Mouse (Mus musculus) ovary, postnatal 10 days (tissue): ENCODE data around the gene Rln3.

Experiments used
- DNase-seq: peaks from one replicate; pipeline ENCODE4 v3.0.0; 2022; ENCODE audit warnings: low spot score

The Rln3 gene

DNA sequence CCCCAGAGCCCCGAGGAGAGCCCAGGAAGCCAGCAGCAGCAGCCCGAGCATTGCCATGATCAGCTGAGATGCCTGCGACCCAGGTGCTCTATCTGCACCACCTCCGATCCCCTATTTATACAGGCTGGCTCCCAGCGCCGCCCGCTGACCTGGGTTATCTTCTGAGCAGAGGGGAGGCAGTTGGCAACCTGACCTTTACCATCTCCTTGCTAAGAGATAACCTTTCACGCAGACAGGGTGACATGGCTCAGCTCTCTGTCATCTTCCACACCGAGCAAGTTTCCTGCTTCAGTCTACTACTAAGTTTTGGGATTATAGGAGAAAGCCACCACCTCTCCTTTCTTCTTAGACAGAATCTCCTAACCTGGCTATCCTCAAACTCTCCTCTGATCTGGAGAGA, at the start of gene Rln3:
Rln3 (minus strand) TSS at position 101 of the 400 bp plus-strand sequence.
- no peak for DNase-seq

DNA sequence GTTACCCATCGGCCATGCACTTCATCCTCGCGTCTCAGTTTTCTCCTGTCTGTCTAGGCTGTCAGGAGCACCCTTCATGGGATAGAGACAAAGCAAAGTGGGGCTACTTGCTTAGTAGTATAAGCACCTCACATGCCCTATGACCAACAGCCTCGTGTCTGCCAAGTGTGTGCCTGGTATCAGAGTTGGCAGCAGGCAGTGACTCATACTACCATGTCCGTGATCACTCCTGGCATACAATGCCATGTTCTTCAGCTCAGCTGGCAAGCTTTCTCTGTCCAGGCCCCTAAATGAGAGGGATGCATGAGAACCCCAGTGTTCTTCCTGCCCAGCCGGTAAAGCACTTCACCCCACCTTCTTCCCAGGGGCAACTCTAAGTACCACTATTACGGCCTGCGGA, 45.8 kb upstream of the Rln3 start:
- no peak for DNase-seq

DNA sequence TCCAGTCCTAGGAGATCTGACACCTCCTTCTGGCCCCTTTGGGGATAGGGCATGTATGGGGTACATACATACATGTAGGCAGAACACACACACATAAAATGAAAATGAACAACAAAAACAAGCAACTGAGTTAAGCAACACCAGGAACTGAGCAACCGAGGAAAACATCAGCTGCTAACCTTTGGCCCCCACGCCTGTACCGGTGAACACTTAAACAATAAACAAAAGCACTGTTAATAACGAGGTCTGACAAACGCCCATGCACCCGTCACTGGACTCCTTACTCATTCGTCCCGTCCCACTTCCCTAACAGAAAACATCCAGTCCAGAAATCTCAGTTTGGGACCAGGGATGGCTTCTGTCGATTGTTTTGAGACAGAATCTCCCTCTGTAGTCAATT, 44.5 kb upstream of the Rln3 start:
- no peak for DNase-seq

DNA sequence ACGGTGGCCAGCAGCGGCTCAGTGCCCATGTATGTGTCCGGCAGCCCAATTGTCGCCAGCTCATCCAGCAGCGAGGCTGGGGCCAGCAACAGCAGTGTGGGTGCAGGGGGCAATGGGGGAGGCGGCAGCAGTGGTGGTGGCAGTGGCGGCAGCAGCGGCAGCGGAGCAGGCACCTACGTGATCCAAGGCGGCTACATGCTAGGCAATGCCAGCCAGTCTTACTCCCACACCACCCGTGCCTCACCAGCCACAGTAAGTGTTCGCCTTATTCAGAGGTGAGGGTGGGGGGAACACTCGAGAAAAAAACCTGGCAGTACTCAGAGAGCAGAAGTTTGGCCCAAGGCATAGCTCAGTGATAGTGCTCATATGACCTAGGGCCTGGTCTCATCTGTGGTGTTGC, 43.0 kb upstream of the Rln3 start:
- DNase-seq = no peak

DNA sequence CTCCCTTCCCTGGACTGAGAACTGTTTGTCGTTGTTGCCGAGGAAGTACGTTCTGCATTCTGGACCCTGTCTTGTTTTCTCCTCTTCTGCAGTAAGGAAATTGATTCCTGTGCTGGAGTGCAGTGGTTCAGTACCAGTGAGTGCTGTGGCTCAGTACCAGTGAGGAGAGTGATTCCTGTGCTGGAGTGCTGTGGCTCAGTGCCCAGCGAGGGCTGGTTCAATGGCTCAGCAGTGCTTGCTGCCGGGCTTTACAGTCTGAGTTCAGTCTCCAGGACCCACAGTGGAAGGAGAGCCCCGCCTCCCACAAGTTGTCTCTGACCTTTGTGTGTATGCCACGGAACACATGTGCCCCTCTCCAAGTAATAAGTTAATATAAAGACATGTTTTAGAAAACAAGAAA, 42.4 kb upstream of the Rln3 start:
- no peak for DNase-seq

DNA sequence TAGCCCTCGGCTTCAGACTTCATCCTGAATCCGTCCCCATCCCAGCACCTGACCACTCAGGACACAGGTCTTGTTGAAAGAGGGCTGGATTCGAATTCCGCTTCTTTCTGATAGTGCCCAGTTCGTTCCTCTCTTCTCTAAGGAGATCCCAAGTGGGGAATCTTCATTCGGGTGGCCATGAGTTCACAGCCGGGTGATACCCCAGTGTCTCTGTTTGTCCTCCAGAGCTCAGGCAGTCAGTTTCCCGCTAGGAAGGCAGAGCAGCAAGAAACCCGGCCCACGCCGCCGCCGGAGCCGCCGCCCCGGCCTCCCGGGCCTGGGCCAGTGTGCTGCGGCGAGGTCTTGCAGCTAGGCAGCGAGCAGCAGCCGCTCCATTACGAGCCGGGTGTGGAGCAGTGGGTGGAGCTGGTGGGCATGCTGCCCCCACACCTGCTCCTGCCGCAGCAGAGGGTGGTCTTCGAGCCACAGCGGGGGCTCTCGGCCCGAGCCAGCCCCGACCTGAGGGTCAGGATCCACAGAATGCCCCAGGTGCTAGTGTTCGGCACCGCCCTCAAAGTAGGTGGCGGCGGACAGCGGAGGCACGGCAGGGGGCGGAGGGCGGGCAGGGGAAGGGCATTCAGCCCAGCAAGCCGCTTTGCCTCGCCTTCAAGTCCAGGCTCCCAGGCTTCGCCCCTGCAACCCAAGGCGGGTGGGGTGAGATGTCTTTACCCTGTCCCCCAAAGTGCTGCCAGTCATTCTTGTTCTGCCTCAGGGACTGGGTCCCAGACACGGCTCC, 39.7 kb upstream of the Rln3 start:
- no peak for DNase-seq

DNA sequence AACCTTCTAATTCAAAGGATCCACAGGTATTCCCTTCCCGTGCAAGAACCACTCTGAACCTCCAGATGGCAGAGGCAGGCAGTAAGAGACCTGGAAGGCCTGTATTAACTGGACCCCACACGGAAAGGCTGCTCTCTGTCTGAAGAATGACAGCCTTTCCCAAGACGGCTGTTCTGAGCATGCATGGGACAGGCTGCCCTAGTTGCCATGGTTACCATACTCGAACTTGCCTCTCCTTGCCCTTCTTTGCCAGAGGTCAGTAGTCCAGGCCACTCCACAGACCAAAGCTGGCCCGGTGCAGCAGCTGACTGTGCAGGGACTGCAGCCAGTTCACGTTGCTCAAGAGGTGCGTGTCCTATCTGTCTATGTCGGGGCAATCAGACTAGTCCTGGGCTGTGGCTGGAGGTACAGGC, 39.0 kb upstream of the Rln3 start:
- DNase-seq = no peak

DNA sequence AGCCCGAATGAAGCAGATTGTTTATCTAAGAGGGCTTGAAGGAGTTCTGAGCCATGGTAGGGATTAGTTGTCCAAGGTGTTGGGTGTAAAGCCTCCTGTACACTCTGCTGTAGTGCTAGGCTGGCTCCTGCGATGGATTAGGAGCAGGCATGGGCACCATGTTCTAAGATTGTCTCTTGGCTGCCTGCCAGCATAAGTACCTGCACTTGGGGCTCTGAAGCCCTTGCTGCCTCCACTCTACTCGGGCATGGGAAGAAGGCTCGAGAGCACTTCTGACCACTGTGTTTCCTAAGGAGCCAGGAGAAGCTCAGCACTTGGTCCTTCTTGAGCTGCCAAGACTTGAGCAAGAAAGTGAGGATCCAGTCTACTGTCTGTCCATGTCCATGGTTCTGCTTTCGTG, 34.4 kb upstream of the Rln3 start:
- DNase-seq = no peak

DNA sequence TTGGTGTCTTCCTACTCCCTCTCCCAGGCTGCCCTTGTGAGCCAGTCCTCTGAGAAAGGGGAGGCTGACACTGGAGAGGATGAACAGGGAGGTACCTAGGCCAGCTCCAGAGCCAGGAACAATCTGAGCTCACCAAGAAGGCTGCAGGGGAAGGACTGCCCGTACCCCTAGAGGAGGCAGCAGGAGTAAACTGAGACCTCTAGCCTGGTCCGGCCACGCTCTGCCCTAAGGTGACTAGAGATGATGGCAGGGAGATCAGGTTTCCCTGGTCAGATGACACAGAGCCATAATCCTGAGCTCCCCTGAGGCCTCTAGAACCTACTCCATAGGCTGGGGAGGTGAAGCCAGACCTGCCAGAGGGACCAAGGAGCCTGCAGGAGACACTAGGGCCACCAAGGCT, 32.0 kb upstream of the Rln3 start:
- no peak for DNase-seq

DNA sequence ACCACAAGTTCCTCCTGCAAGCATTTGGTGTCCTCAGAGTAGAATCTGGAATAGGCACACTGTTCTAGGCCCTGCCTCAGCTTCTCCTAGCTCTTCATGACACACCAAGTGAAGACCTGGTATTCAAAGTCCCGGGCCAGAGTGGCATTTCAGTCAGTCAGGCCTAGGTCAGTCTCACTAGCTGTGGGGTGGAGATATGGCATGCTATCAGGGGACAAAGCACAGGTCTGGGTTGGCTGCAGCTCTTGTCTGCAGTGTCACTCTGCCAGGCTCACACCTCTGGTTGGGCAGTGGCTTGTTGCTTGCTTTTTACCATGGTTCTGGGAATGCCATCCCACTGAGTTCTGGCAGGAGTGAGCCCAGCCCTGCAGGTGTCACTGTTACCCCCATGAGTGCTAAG, 31.6 kb upstream of the Rln3 start:
- DNase-seq = no peak

DNA sequence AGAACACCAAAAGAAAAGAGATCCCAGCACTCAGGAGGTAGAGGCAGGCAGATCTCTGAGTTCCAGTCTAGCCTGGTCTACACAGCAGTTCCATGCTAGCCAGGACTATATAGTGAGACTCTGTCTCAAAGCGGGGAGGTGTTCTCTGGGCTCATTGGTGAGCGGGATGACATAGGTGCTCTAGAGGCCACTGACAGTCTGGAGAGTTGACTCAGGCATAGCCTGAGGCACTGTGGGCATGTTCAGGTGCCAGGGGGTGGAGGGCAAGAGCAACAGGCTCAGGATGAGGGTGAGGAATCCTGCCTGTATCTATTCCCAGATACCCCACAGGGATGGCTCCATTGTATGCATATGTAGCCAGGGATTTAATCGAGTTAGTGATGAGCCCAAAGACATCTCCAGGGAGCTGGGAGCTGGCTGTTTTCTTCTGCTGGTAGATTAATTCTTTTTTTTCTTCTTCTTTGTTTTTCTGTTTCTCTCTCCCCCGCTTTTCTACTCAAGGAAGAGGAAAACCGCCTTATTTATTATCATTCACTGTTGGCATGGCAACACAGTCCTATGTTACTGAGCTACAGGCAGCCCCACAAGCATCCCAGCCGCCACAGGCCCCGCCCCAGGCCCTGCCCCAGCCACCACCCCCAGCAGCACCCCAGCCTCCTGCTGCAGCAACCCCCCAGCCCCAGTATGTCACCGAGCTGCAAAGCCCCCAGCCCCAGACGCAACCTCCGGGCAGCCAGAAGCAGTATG, 28.6 kb upstream of the Rln3 start:
- no peak for DNase-seq

DNA sequence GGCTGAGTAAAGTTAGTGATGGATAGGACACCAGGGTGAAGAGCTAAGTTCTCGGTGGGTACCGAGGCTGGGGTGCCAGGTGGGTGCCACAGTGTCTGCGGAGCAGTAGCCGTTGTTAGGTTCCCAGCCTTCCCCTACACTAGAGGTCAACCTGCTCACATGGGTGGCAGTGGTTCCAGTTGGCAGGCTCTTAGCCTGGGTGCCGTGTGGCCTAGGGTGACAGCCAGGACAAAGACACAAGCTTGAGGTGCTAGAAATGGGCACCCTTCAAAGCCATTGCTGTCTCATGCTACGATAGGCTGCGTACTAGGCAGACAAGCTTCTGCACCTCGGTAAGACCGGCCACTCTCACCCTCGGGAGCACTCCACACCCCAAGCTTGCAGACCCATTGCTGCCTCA, 27.5 kb upstream of the Rln3 start:
- no peak for DNase-seq

DNA sequence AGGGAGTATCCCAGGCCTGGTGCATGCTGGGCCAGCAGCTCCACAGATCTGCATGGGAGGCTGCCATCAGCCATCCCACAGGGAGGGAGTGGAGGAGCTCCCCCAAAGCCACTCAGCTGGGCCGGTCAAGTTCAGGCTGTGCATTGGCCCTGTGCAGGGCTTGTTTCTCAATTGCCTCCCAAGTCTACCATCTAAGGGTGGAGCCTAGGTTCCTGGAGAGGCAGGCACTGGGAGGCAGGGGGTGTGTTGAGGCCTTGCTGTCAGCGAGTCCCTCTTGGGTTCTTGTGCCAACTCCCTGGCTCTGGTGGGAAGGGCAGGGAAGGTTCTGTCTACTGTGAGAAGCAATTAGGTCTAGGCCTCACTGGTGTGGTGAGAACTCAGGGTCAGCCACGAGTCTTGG, 27.1 kb upstream of the Rln3 start:
- DNase-seq = no peak

DNA sequence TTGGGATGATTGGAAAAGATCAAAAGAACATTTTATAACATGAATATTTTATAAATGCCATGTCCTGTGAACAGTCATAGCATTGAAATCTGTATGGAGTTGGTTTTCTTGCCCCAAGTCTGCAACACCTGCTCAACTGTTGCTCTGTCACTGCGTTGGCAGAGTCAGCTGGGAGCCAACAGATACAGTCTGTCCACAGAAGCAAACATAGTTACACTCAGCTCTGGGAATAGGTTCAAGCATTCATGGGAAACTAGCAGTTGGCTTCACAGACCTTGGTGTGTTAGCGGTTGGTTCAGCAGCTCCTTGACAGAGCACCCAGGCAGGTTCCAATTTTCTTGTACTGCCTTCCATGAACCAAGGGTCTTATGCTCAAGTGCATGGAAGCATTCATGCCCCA, 25.9 kb upstream of the Rln3 start:
- DNase-seq = no peak

DNA sequence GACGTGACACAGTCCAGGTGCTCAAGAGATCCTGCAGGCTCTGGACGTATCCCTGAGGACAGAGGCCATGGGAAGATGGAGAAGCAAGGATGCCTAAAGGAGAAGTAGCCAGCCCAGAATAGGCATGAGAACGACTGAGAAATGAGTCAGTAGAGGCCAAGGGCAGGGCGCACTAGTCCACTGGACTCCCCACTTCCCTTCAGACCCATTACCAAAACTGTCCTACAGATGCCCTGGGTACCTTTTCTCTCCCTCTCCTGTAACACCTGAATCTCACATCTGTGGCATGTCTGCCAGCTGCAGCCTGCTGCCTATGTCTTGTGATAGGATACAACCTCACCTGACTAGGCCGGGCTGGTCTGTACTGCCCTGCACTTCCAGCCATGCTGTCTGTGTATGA, 25.4 kb upstream of the Rln3 start:
- DNase-seq = no peak

DNA sequence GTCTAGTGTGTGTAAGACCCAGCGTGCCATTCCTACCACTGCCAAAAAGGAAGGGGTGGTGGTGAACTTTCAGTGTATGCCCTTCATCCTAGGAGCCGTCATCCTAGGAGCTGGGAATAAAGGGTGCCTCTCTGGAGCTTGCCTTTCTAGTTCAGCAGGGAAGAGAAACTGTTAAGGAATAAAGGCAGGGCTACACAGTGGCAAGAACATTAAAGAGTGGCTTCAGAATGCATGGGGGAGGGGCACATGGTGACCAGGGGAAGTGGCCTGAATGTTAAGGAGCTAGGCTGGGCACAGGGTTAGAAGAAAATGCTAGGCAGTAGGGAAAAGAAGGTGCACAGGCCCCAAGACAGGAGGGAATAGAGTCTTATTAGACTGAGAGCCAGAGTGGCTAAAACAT, 24.9 kb upstream of the Rln3 start:
- DNase-seq = no peak

DNA sequence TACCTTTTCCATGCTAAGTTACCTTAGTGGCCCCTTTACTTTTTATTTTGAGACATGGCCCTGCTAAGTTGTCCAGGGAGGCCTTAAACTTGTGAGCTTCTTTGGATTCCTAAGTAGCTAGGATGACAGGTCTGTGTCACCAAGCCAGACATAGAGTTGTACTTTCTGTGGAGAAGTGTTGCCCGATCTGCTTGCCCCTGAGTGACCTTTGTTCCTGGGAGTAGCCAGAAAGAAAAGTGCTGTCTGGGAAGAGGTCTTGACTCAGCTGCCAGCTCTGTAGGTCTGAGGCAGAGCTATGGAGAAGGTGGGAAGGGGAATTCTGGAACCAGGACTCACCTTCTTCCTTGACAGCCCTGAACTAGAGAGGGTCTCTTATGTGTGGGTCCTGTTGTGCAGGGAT, 24.4 kb upstream of the Rln3 start:
- DNase-seq = no peak

DNA sequence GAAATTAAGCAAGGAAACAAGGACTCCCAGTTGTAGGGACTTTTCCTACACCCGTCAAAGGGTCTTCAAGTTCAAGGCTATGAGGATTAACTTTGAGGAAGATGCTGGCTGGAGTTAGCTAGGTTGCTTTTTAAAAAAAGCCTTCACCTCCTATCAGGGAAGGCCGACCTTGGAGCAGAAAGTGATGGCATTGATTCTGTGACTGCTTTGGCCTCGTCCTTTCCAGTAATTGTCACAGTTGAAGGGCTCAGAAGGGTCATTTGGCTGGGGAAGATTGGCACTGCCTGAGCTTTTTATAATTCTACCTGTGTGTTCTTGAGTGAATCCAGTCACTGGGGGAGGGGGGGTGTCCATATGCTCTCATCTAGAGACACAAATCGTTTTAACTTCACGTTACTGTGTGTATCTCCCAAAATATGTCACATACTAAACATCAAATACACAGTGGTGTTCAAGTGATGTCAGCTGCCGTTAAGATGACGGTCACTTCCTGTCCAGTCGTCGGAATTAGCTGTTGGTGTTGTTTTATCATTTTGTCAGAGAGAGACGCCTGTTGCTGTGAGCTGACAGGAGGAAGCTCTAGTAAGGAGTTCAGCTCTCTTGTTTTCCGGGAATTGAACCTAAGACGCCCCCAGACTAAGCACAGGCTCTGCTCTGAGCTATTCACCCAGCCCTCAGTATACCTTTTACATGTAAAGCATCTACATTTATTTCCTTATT, 23.7 kb upstream of the Rln3 start:
- DNase-seq = no peak

DNA sequence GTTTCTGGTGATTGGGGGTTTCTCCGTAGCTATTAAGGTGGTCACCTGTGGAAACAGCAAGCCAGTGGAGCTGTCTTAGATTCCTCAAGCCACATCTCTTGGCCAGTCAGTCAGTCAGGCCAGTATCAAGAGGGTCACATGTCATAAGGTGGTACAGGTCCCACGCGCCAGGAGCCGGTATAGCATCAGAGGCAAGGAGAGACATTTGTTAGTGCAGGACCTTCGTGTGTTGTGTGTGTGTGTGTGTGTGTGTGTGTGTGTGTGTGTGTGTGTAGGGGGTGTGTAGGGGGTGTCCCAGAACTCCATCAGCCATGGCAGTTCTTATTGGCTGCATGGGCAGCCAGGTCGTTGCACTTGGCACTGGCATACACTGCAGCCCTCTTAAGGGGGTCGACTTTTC, 23.1 kb upstream of the Rln3 start:
- no peak for DNase-seq

DNA sequence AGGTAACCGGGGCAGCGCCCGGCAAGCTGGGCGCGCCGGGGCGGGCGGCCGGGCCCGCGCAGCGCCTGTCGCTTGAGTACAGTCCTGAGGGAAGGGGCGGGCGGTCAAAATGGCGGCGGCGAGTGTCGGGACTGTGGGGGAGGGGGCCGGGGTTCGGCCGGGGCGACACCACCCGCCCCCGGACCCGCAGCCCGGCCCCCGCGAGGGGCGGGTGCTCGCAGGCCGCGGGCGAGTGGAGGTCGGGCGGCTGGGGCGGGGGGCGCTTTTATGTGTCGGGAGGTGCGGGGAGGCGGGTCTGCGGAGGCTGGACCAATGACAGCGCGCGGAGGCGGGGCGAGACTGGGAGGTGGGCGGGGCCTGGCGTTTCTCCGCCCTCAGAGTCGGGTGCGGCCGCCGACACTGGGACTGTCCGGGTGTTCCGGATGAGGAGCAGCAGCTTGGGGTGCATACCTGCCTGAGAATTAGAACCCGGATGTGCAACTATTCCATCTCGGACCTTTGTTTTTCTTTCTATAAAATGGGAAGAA, 22.3 kb upstream of the Rln3 start:
- DNase-seq = peak; percentile 98

DNA sequence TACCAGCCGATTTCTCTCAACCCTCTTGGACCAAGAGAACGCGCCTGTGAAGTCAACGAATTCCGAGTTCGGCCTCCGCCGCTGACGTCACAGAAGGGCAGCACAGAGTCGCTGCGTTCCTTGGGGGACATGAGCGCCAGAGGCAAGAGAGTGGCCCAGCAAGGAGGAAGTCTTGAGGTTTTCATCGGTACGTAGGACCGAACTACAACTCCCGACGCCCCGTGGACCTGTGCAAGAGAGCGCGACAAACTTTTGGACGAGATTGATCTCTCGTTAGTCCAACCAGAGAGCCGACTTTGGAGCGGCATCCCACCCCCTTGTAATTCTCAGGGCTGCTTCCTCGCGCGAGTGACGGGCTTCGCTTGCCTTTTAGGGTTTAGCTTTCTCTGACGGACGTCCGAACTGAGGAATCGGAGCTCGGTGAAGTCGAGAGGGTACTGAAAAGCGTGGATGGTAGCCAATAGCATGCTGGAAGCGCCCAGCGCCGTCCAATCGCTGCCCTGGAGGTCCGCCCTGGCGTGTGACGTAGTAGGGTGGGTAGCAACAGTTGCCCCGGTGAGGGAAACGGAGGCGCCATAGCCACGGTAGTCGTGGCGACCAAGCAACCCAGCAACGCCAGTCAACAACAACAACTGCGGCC, 21.6 kb upstream of the Rln3 start, which contains the start of gene Rfx1:
Rfx1 (plus strand) TSS at position 544 of the 640 bp plus-strand sequence.
- DNase-seq = peak; percentile 97

DNA sequence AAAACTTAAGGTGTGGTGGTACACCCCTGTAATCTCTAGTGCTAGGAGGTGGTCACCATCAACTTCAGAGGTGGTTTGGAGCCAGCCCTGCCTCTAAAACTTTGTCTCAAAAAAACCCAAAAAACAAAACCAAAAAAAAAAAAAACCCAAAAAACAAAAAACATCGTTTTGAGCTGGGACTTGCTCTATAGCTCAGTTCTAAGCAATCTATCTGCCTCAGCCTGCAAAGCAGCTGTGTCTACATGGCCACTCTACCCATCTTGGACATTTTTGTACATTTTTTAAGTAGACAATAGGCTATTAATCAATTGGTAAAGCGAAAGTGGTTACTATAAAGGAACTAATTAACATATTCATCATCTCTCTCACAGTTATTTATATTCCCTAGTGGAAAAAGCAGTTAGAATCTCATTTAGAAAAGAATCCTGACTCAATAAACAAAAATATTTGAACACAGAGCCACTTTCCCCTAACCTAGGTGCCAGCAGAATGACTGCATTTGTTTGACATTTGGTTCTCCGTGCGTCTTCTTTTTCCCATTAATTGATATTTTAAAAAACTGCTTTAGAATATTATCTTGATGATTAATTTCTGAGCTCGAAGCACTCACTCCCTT, 20.8 kb upstream of the Rln3 start:
- no peak for DNase-seq
